Mouse (Mus musculus) olfactory bulb, adult 2 months (tissue): Measurements from ENCODE around the gene Atp2b1. TPM values are rescaled to one million over a fixed set of nuclear protein-coding genes. Genes with fewer than 3 reads are reported as not detected.

Source experiments
- H3K27ac ChIP-seq: fragments of 200-500 bp; 2 replicates; pipeline ENCODE4 v1.5.1; 2012; ENCODE audit warnings: low read depth, low read length; ENCODE audit not compliant: insufficient read depth
- H3K4me1 ChIP-seq: fragments of 200-500 bp; 2 replicates; pipeline ENCODE4 v1.6.1; 2012; ENCODE audit warnings: low read length; ENCODE audit not compliant: control insufficient read depth, insufficient read depth
- H3K4me3 ChIP-seq: fragments of 200-500 bp; 2 replicates; pipeline ENCODE4 v1.5.1; 2012; ENCODE audit warnings: mild to moderate bottlenecking, low read depth, low read length, moderate library complexity; ENCODE audit not compliant: insufficient read depth
- CTCF ChIP-seq: fragments of 200-500 bp; IDR thresholded peaks from 2 replicates; pipeline ENCODE4 v1.5.1; 2012; ENCODE audit warnings: low read depth, mild to moderate bottlenecking, low read length, moderate library complexity; ENCODE audit not compliant: insufficient read depth
- POLR2A ChIP-seq: fragments of 200-500 bp; IDR thresholded peaks from 2 replicates; pipeline ENCODE4 v1.6.1; 2012; ENCODE audit warnings: mild to moderate bottlenecking, low read depth, low read length, moderate library complexity; ENCODE audit not compliant: insufficient read depth
- WGBS: fragments of 180-500 bp; shearing (Covaris S2); methylation state at CpG from one replicate; pipeline ENCODE4 v1.1.7; 2018; 5-methylcytosine and 5-hydroxymethylcytosine counted together
- polyA plus RNA-seq: library from polyadenylated mRNA; stranded (reverse); fragments of >200 nt; gene quantifications from 2 replicates; pipeline ENCODE4 v1.2.4, GENCODE M21; 2012; ENCODE audit warnings: low replicate concordance; ENCODE audit not compliant: missing spikeins, insufficient read depth, insufficient read length

The Atp2b1 gene
- polyA plus RNA-seq, 1 experiment: 685 TPM

DNA sequence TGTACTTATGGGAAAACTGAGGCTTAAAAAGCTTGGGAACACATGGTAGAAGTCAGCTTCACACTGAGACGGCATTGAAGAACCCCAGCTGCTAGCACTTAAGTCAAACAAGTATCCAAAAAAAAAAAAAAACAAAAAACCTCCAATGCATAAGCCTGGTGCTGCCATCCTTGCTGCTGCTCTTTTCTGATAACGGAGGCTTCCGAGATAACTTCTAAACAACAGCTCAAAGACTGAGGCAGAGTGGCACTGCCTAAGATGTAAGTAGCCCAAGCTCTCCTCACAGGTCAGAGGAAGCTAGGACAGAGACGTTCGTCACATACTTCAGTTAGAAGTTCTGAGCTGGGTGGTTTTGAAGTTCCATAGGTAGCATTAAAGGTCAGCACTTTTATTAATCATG, 113.3 kb downstream of the Atp2b1 start:
- WGBS: 89% methylated on average over 5 of the region's 5 CpGs
- Histone ChIP-seq H3K27ac (no peak overlapping the region), H3K4me3 (no peak overlapping the region), H3K4me1 (no peaks in the 10 kb centered on the region)
- TF ChIP-seq POLR2A: no peak
- no peak for TF ChIP-seq CTCF

DNA sequence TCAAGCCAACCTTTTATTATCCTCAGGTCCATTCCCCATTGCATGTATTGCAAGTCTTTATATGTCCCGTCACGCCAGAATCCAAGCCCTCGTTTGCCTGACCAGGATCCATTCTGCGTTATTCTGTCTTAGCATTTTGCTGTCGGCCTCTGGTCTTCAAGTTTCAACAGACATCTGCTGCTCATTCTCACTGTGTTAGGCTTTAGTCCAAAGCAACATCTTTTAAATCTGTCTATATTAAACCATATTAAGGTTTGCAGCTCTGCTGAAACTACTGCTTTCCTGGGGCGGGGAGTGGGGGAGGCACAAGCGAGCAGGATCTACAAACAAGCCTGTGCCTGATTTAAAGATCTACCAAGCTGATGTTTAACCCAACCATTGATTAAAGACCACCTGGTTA, 115.6 kb downstream of the Atp2b1 start:
- 94% methylated on average over 7 of the region's 7 CpGs for WGBS
- TF ChIP-seq CTCF (no peak), POLR2A (no peak)
- Histone ChIP-seq H3K4me1 (no peaks in the 10 kb centered on the region), H3K4me3 (no peak overlapping the region), H3K27ac (no peak overlapping the region)

DNA sequence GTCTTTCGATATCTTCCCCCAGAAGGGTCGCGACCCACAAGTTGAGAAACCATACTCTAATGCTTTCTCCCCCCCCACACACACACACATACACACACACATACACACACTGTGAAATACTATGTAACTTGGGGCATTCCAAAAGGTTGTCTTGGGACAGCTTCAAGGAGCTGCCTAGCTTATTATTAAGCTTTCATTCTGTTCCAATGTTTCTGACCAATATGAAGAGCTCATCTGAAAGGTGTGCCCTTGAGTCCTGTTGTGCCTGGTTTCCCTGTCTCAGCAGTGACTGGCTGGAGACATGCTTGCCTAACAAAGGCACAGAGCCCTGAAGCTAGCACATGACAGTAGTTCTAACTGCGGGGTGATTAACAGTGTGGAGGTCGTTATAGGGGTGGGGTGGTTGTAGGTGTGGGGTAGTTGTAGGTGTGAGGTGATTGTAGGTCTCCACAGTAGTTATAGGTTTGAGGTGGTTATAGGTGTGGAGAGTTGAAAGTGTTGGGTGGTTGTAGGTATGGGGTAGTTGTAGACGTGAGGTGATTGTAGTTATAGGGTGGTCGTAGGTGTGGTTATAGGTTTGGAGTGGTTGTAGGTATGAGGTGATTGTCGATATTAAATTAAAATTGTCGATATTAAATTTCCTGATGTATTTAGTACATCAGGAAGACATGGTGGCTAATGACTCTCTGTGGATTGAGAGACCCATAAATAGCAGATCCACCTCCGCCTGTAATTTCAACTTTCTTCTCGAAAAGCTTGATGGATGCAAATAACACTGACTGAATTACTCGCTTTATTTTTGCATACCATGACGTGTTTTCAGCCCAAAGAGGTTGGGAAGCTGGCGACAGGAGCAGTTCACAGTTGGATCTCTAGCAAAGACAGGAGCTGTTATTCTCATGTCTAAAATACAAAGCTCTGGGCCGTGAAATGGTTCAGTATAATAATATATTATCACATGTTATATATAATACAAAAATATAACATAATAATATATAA, 119.9 kb downstream of the Atp2b1 start:
- WGBS: 80% methylated on average over 15 of the region's 15 CpGs
- no peak overlapping the region for H3K27ac ChIP-seq
- H3K4me3 ChIP-seq: no peak overlapping the region
- TF ChIP-seq CTCF (no peak), POLR2A (no peak)
- H3K4me1 ChIP-seq: no peaks in the 10 kb centered on the region

DNA sequence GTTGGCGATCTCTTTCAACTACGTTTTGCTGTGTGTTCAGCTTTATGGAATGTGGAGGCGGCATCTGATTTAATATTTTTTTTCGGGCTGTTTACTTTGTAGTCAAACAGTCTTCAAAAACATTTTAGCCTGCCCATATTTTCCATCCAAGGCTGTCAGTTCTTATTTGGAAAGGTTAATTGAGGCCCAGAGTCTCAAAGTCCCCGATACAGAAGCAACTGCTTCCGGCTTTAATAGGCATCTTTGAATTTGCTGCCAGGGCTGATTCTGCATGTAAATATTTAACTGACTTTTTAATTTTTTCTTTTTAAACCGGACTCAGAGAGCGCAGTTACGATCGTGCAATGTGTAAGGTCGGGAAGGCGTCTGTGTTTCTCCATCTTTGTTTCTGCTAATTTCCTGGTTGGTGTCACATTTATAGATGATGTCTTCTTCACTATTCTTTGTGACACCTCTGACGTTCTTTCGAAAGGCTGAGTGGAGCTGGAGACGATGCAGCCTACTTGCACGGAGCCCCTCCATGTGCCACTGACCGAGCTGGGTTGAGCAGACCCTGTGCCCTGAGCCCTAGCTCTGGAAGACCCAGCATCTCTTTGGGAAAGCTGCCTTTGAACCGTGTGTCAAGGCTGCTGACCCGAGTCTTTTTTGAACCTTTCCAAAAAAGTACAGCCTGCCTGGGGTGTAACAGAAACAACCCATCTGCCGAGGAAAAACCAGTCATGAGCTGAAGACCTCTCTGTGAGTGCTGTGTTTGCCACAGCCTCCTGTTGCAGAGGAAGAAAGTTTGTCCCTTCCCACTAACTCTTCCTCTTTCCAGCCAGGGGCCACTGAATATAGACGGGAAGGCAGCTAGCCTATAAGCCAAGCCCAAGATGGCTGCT, 123.2 kb downstream of the Atp2b1 start:
- Histone ChIP-seq H3K4me1 (no peaks in the 10 kb centered on the region), H3K4me3 (no peak overlapping the region), H3K27ac (no peak overlapping the region)
- 85% methylated on average over 21 of the region's 21 CpGs for WGBS
- TF ChIP-seq POLR2A: no peak
- TF ChIP-seq CTCF: no peak

DNA sequence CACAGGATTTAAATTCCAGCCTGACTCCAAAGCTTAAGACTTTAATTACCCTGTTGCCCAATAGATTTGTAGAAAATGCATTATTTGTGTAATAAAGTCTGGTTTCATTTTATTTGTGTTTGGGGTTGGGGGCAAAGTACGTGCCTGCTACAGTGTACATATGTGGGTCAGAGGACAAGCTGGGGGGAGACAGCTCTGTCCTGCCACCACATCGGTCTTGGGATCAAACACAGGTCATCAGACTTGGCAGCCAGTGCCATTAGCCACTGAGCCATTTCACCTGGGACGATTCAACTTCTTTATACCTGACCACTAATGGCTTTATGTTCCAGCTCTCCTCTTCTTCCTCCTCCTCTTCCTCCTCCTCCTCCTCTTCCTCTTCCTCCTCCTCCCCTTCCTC, 124.7 kb downstream of the Atp2b1 start:
- Histone ChIP-seq H3K4me3 (no peak overlapping the region), H3K4me1 (no peaks in the 10 kb centered on the region), H3K27ac (no peak overlapping the region)
- 90% methylated on average over 3 of the region's 3 CpGs for WGBS
- TF ChIP-seq CTCF (no peak), POLR2A (no peak)

DNA sequence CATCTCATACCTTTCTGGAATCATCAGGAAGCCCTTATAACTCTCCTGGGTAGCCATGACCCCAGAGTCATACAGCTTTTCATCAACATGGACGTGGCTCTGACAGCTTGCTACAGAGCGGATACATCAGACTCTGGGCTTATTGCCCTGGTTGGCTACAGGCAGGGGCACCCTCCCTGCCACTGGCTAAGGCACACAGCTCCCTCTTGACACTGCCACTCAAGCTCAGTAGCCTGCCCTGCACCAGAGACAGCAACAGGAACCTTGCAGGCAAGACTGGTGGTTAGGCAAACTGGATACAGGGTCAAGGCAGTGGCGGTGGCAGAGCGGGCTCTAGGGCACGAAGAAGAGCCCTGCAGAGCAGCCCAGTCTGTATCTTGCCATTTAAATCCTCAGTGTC, 126.0 kb downstream of the Atp2b1 start:
- no peak overlapping the region for H3K4me3 ChIP-seq
- H3K27ac ChIP-seq: no peak overlapping the region
- H3K4me1 ChIP-seq: no peaks in the 10 kb centered on the region
- TF ChIP-seq POLR2A (no peak), CTCF (no peak)
- WGBS: 91% methylated on average over 5 of the region's 5 CpGs

DNA sequence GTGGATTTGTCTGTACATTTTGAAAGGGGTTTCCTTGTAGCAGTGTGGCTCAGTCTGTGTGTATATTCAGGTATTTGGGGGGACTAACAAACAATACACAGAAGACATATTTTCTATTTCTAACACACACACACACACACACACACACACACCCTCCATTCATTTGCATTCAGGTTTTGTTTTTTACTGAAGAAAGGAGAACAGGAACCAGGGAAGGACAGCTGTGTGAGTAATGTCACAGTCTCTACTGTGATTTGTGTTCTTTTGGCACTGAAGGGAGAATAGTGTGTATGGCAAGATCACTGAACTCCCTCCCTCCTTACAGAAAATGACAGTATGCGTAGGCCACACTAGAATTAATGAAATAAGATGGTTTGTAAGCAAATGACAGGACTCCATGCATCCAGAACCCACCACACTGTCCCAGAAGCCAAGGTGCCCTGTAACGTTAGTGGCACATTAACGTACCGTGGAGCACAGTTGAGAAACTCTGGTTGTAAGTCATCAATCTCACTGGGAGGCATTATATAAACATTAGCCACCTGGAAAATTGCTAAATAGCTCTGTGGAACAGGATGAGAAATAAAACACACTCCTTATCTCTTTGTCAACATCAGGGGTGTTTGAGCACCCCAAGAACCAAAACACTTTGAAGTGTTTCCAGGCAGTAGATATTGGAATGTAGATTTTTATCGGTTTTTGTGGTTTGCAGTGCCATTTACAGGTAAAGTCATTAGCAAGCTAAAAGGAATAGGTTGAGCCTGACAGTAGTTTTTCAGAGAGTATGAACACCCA, 132.7 kb downstream of the Atp2b1 start:
- WGBS: 89% methylated on average over 5 of the region's 5 CpGs
- no peaks in the 10 kb centered on the region for H3K4me1 ChIP-seq
- TF ChIP-seq POLR2A (no peak), CTCF (no peak)

DNA sequence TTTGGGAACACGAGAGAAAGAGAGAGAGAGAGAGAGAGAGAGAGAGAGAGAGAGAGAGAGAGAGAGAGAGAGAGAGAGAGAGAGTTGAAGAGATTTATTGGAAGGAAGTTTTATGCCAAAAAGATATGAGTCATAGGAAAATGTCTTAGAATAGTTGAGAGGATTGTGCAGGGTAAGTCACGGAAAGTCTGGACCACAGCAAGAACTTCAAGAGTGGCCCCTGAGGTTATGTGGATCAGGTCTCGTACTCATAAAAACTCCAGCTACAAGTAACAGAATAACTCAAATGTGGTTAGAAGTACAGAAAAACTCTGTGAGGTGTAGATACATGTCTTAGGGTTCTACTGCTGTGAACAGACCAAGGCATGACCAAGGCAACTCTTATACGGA, 133.3 kb downstream of the Atp2b1 start:
- Histone ChIP-seq H3K27ac (no peak overlapping the region), H3K4me3 (no peak overlapping the region), H3K4me1 (no peaks in the 10 kb centered on the region)
- 87% methylated on average over 4 of the region's 4 CpGs for WGBS
- no peak for TF ChIP-seq CTCF
- no peak for TF ChIP-seq POLR2A

More for the DNA sequence above, 132.7 kb downstream of the Atp2b1 start:
- H3K27ac ChIP-seq: no peak overlapping the region
- H3K4me3 ChIP-seq: no peak overlapping the region
